1 mouse cellular context compared by ENCODE assay signal in the genomic region with DNA sequence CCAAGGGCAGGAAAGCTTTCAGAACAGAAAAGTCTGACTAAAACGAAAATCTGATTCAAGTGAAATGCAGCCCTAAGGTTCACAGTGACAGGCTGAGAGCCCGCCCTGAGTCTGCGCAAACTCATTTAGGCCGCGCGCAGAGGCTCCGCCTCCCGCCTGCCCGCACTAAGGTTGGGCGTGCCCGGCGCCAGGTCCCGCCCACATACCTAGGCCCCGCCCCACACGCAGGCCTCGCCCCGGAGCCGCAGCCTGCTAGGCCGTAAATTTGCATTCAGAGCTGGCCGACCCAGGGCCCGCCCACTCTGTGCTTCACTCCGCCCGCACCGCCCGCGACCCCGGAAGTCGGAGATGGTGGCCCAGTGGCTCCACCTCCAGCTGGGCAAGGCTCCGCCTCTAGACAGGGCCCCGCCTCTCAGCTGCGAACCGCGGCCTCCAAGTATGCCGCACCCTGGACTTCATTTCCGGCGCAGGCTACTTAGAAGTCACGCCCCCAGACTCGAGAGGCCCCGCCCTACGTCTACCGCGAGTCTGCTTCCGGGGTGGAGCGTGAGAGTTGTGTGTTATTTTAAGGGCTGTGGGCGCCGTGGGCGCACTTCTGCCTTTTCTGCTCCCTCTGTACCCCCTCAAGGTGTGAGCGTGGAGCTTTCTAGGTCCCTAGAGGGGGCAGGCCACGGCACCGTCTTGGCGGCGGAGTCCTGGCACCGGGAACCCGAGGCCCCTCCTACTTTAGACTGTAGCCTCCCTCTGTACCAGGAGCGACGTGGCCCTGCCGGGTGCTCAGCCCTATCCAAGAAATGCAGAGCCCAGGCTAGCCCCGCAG.
A peak's percentile ranks its signal among the peaks of the same experiment; 100 is the strongest.
TF ChIP-seq lines count a peak whose summit lies in the region.

No protein-coding gene starts in this region.

TF ChIP-seq in CH12.LX, 34 proteins besides CTCF, POLR2A, EP300 and RAD21:
- no peak for TF ChIP-seq MAFK (IDR thresholded peaks at IDR 0.05; ENCODE audit: insufficient replicate concordance, low read length)
- TF ChIP-seq MEF2A (IDR thresholded peaks at IDR 0.05; ENCODE audit: borderline replicate concordance, low read depth, low read length), result peak; percentile 54; the same call in 1 of the 2 replicates
- TF ChIP-seq ZNF384 (IDR thresholded peaks at IDR 0.05; ENCODE audit: low read depth, low read length), result no peak
- peak; percentile 99 for TF ChIP-seq ELF1 (IDR thresholded peaks at IDR 0.05; ENCODE audit: low read depth, low read length)
- no peak for TF ChIP-seq MAX (IDR thresholded peaks at IDR 0.05; ENCODE audit: low read length)
- no peak for TF ChIP-seq PAX5 (IDR thresholded peaks at IDR 0.05; ENCODE audit: low read length)
- no peak for TF ChIP-seq USF2 (conservative IDR thresholded peaks at IDR 0.05; ENCODE audit: low read depth, low read length)
- TF ChIP-seq MXI1 (IDR thresholded peaks at IDR 0.05; ENCODE audit: low read depth, low read length), result peak; percentile 59; the same call in 1 of the 2 replicates
- TF ChIP-seq POLR2AphosphoS2 (IDR thresholded peaks at IDR 0.05; ENCODE audit: low read depth, low read length), result peak; percentile 77; the same call in 1 of the 2 replicates
- no peak for TF ChIP-seq CHD2 (IDR thresholded peaks at IDR 0.05; ENCODE audit: low read length)
- 0 out of 2 replicates have a peak, but pooled peaks have one; percentile 45 for TF ChIP-seq E2F4 (IDR thresholded peaks at IDR 0.05; ENCODE audit: insufficient replicate concordance, low read depth, low read length)
- TF ChIP-seq JUND (conservative IDR thresholded peaks at IDR 0.05; ENCODE audit: low read depth, low read length), result no peak
- TF ChIP-seq NRF1 (IDR thresholded peaks at IDR 0.05; ENCODE audit: low read depth, low read length), result peak; percentile 88
- TF ChIP-seq USF1 (IDR thresholded peaks at IDR 0.05; ENCODE audit: low read depth, low read length), result no peak
- no peak for TF ChIP-seq SMC3 (IDR thresholded peaks at IDR 0.05; ENCODE audit: low read depth, low read length)
- no peak; the same call in 1 of the 2 replicates for TF ChIP-seq IRF4 (IDR thresholded peaks at IDR 0.05; ENCODE audit: low read depth, low read length)
- peak; percentile 66 for TF ChIP-seq TCF12 (IDR thresholded peaks at IDR 0.05; ENCODE audit: low read depth, low read length)
- TF ChIP-seq NELFE (IDR thresholded peaks at IDR 0.05; ENCODE audit: low read depth, low read length), result peak; percentile 94
- TF ChIP-seq ZMIZ1 (IDR thresholded peaks at IDR 0.05; ENCODE audit: low read depth, low read length), result peak; percentile 88
- TF ChIP-seq MAZ (IDR thresholded peaks at IDR 0.05; ENCODE audit: low read depth, low read length), result peak; percentile 63; the same call in 1 of the 2 replicates
- TF ChIP-seq HCFC1 (IDR thresholded peaks at IDR 0.05; ENCODE audit: low read depth, low read length), result peak; percentile 64
- TF ChIP-seq JUN (IDR thresholded peaks at IDR 0.05; ENCODE audit: insufficient read depth, low read depth, low read length), result no peak
- TF ChIP-seq KAT2A (IDR thresholded peaks at IDR 0.05; ENCODE audit: insufficient replicate concordance, low read length), result no peak
- no peak for TF ChIP-seq GABPA (IDR thresholded peaks at IDR 0.05; ENCODE audit: insufficient replicate concordance, low read depth, low read length)
- peak; percentile 14; the same call in 1 of the 2 replicates for TF ChIP-seq MYC (IDR thresholded peaks at IDR 0.05; ENCODE audit: low read depth, low read length)
- TF ChIP-seq CHD1 (IDR thresholded peaks at IDR 0.05; ENCODE audit: low read depth, low read length), result no peak
- TF ChIP-seq ZC3H11A (IDR thresholded peaks at IDR 0.05; ENCODE audit: low read depth, low read length), result no peak
- TF ChIP-seq ETS1 (conservative IDR thresholded peaks at IDR 0.05; ENCODE audit: low read depth, low read length), result no peak
- no peak for TF ChIP-seq SIN3A (IDR thresholded peaks at IDR 0.05; ENCODE audit: low read length)
- TF ChIP-seq TBP (conservative IDR thresholded peaks at IDR 0.05; ENCODE audit: low read depth, low read length), result peak; percentile 72
- TF ChIP-seq BHLHE40 (IDR thresholded peaks at IDR 0.05; ENCODE audit: low read depth, low read length), result no peak
- TF ChIP-seq RCOR1 (conservative IDR thresholded peaks at IDR 0.05; ENCODE audit: low read depth, low read length), result no peak
- no peak for TF ChIP-seq ZKSCAN1 (IDR thresholded peaks at IDR 0.05; ENCODE audit: borderline replicate concordance, low read depth, low read length)
- TF ChIP-seq UBTF (IDR thresholded peaks at IDR 0.05; ENCODE audit: low read depth, low read length), result no peak
